Mouse (Mus musculus): ENCODE data around the gene Zyg11a. TPM values are rescaled to one million over a fixed set of nuclear protein-coding genes. Genes with fewer than 3 reads are reported as not detected.
"Not testable (repeated sequence)": the region's sequence is repeated elsewhere in the genome, so short reads cannot be mapped to it uniquely, and the experiment has no call there.

Gene Zyg11a
- polyA plus RNA-seq, 1 experiment from 2014 or later = not detected

DNA sequence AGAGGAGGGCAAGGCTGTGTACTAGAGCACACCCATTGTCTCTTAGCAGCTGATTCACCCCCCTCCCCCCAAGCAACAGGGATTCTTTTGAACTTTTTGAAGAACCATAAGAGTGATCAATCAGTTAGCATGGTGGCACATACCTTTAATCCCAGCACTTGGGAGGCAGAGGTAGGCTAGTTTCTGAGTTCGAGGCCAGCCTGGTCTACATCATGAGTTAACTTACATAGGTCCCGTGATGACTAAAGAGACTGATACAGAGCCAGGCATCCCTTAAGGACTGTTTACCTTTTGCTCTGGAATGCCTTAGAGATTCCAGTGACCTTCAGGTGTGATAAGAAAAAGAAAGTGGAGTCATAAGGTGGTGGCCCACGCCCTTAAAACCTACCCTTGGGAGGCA lies 54.6 kb downstream of the Zyg11a start:
- ATAC-seq (ENCODE audit: low FRiP score) (no peak), DNase-seq (ENCODE audit: low spot score, missing footprints) (no peak)
- H3K4me3 ChIP-seq (ENCODE audit: low read depth, low read length) = no peak overlapping the region
- H3K27me3 ChIP-seq (ENCODE audit: control insufficient read depth, insufficient read depth, low read length) = no peaks in the 10 kb centered on the region; the same call in 1 of the 2 replicates
- no peaks in the 10 kb centered on the region for H3K36me3 ChIP-seq (ENCODE audit: control insufficient read depth, insufficient read depth, low read length)
- H3K27ac ChIP-seq (ENCODE audit: low read depth, low read length) = no peak overlapping the region
- WGBS = 89% methylated on average over 3 of the region's 3 CpGs
- peaks cover 2% of the 10 kb centered on the region; the same call in 1 of the 2 replicates for H3K4me1 ChIP-seq (ENCODE audit: control insufficient read depth, insufficient read depth, low read length)
- H3K9ac ChIP-seq (ENCODE audit: low read length) = no peak overlapping the region
- H3K4me2 ChIP-seq = no peak overlapping the region
- H3K9me3 ChIP-seq (ENCODE audit: control insufficient read depth, low read length) = no peaks in the 10 kb centered on the region

DNA sequence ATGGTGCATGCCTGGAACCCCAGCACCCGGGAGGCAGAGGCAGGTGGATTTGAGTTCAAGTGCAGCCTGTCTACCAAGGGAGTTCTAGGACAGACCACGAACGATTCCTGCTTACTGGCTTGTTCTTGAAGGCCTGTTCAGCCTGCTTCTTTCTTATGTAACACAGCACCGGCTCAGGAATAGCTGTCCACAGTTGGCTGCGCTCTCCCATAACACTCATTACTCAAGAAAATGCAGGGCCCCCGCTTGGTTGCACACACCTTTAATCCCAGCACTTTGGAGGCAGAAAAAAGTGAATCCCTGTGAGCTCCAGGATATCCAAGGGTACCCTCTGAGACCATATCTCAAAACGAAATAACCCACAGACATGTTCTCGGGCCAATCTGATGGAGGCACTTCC lies 55.9 kb downstream of the Zyg11a start:
- no peaks in the 10 kb centered on the region for H3K36me3 ChIP-seq (ENCODE audit: control insufficient read depth, insufficient read depth, low read length)
- H3K4me1 ChIP-seq (ENCODE audit: control insufficient read depth, insufficient read depth, low read length) = peaks cover 2% of the 10 kb centered on the region; the same call in 1 of the 2 replicates
- WGBS = 93% methylated on average over 8 of the region's 8 CpGs
- H3K9me3 ChIP-seq (ENCODE audit: control insufficient read depth, low read length) = no peaks in the 10 kb centered on the region
- H3K27ac ChIP-seq (ENCODE audit: low read depth, low read length) = no peak overlapping the region
- H3K9ac ChIP-seq (ENCODE audit: low read length) = no peak overlapping the region
- H3K4me2 ChIP-seq = no peak overlapping the region
- DNase-seq (ENCODE audit: low spot score, missing footprints) = no peak
- no peaks in the 10 kb centered on the region; the same call in 1 of the 2 replicates for H3K27me3 ChIP-seq (ENCODE audit: control insufficient read depth, insufficient read depth, low read length)
- ATAC-seq (ENCODE audit: low FRiP score) = no peak
- H3K4me3 ChIP-seq (ENCODE audit: low read depth, low read length) = no peak overlapping the region

DNA sequence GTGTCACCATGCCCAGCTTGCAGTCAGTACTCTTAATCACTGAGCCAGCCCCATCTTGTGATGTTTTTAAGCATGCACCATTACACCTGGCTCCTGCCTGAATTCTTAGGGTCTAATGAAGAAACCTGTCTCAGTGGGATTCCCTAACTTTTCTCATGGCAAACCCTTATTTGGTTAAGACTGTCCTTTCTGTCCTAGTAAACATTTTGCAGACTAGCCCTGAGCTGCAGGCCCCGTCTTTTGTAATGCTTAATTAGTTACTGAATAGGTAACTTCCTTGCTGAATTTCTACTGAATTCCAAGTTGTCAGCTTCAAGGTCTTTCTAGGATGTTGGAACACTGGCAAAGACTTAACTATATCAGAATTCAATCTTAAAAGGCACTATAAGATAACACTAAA lies 62.7 kb downstream of the Zyg11a start:
- DNase-seq (ENCODE audit: low spot score, missing footprints); H3K36me3 ChIP-seq (ENCODE audit: control insufficient read depth, insufficient read depth, low read length); ATAC-seq (ENCODE audit: low FRiP score); H3K4me1 ChIP-seq (ENCODE audit: control insufficient read depth, insufficient read depth, low read length); H3K4me2 ChIP-seq; H3K9ac ChIP-seq (ENCODE audit: low read length); H3K9me3 ChIP-seq (ENCODE audit: control insufficient read depth, low read length); H3K27ac ChIP-seq (ENCODE audit: low read depth, low read length); H3K4me3 ChIP-seq (ENCODE audit: low read depth, low read length); H3K27me3 ChIP-seq (ENCODE audit: control insufficient read depth, insufficient read depth, low read length): not testable (repeated sequence)
- WGBS = 63% methylated on average over 1 of the region's 1 CpGs

DNA sequence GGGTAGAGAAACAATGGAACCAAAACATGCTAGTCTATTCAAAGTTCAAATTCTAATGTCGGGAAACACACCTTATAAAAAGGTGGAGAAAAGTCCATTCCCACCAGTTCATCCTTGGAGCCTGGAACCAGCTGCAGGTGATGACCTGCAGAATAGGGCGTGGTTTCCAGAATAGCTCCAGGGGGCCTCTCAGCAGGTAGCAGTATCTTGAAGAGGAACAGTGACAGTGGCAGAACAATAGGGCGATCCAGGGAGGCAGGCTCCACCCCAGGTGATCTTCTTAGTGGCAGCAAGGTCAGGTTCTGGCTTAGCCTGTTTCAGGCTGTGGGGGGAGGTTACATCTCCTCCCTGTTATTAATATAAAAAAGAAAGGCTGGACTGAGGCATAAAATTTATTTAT lies 72.3 kb downstream of the Zyg11a start:
- H3K27me3 ChIP-seq (ENCODE audit: control insufficient read depth, insufficient read depth, low read length); H3K4me2 ChIP-seq; H3K4me3 ChIP-seq (ENCODE audit: low read depth, low read length); ATAC-seq (ENCODE audit: low FRiP score); H3K9ac ChIP-seq (ENCODE audit: low read length); H3K4me1 ChIP-seq (ENCODE audit: control insufficient read depth, insufficient read depth, low read length); H3K36me3 ChIP-seq (ENCODE audit: control insufficient read depth, insufficient read depth, low read length); H3K9me3 ChIP-seq (ENCODE audit: control insufficient read depth, low read length); H3K27ac ChIP-seq (ENCODE audit: low read depth, low read length); DNase-seq (ENCODE audit: low spot score, missing footprints): not testable (repeated sequence)
- 38% methylated on average over 3 of the region's 3 CpGs for WGBS

DNA sequence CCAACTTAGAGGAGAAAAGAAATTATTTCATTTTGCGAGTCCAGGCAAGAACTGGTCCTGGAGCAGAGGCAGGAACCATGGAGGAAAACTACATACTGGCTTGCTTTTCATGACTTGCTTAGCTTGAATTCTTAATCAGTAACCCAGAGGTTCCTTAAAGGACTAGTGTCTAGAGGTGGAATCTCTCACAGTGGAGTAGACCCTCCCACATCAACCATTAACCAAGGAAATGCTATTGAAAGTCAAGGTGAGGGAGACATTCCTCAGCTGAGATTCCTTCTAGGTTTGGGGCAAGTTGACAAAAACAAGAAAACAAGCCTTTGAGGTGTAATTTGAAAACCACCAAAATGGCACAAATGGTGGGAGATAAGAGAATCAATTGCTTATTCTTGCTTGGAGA lies 73.0 kb downstream of the Zyg11a start, which contains the start of gene Scp2:
Gene Scp2, minus strand, starts transcription at position 119 of the 400 bp plus-strand sequence.
- no peaks in the 10 kb centered on the region for H3K4me1 ChIP-seq (ENCODE audit: control insufficient read depth, insufficient read depth, low read length)
- ATAC-seq (ENCODE audit: low FRiP score) (no peak), DNase-seq (ENCODE audit: low spot score, missing footprints) (no peak)
- no peak within 1 kb of the TSS for H3K4me2 ChIP-seq
- H3K27me3 ChIP-seq (ENCODE audit: control insufficient read depth, insufficient read depth, low read length) = no peaks in the 10 kb centered on the region
- no peaks in the 10 kb centered on the region for H3K9me3 ChIP-seq (ENCODE audit: control insufficient read depth, low read length)
- H3K27ac ChIP-seq (ENCODE audit: low read depth, low read length) = no peak within 1 kb of the TSS
- H3K4me3 ChIP-seq (ENCODE audit: low read depth, low read length) = no peak within 1 kb of the TSS
- WGBS = 92% methylated on average over 1 of the region's 1 CpGs
- no peak within 1 kb of the TSS for H3K9ac ChIP-seq (ENCODE audit: low read length)
- H3K36me3 ChIP-seq (ENCODE audit: control insufficient read depth, insufficient read depth, low read length) = no peaks in the 10 kb centered on the region

DNA sequence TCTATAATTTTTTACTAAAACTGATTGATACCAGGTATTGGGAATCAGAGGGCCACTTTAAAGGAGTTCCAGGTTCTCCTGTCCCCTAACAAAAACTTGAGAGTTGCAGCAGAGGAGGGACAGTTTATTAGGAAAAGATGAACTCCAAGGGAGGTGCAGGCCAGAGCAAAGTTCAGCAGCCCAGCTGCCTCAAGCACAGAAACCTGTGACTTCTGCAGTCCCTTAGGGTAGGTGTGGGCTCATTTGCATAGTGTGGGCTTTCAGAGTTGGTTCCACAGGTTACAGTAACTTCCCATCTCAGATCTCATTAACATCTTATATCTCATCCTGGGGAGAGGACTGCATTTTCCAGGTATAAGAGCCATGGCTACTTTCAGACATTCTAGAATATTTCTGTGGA lies 74.1 kb downstream of the Zyg11a start:
- Histone ChIP-seq H3K27me3 (ENCODE audit: control insufficient read depth, insufficient read depth, low read length) (no peaks in the 10 kb centered on the region), H3K4me3 (ENCODE audit: low read depth, low read length) (no peak overlapping the region), H3K4me1 (ENCODE audit: control insufficient read depth, insufficient read depth, low read length) (no peaks in the 10 kb centered on the region), H3K9me3 (ENCODE audit: control insufficient read depth, low read length) (no peaks in the 10 kb centered on the region), H3K36me3 (ENCODE audit: control insufficient read depth, insufficient read depth, low read length) (no peaks in the 10 kb centered on the region), H3K9ac (ENCODE audit: low read length) (no peak overlapping the region), H3K4me2 (no peak overlapping the region), H3K27ac (ENCODE audit: low read depth, low read length) (no peak overlapping the region)
- ATAC-seq (ENCODE audit: low FRiP score) (no peak), DNase-seq (ENCODE audit: low spot score, missing footprints) (no peak)

DNA sequence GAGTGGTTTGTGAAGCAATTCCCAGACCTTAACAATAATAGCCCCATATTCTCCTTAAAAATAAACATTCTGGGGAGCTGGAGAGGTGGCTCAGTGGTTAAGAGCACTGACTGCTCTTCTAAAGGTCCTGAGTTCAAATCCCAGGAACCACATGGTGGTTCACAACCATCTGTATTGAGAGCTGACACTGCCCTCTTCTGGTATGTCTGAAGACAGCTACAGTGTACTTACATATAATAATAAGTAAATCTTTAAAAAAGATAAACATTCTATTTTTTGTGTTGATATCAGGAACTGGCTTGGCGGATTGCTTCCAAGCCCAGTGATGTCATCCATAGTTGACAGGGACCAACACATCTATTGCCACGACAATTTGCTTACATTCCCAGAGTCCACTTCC lies 74.7 kb downstream of the Zyg11a start:
- H3K4me3 ChIP-seq (ENCODE audit: low read depth, low read length); H3K27ac ChIP-seq (ENCODE audit: low read depth, low read length); H3K36me3 ChIP-seq (ENCODE audit: control insufficient read depth, insufficient read depth, low read length); DNase-seq (ENCODE audit: low spot score, missing footprints); H3K9me3 ChIP-seq (ENCODE audit: control insufficient read depth, low read length); H3K4me1 ChIP-seq (ENCODE audit: control insufficient read depth, insufficient read depth, low read length); H3K27me3 ChIP-seq (ENCODE audit: control insufficient read depth, insufficient read depth, low read length); H3K4me2 ChIP-seq; H3K9ac ChIP-seq (ENCODE audit: low read length); ATAC-seq (ENCODE audit: low FRiP score): not testable (repeated sequence)
- 93% methylated on average over 2 of the region's 2 CpGs for WGBS

DNA sequence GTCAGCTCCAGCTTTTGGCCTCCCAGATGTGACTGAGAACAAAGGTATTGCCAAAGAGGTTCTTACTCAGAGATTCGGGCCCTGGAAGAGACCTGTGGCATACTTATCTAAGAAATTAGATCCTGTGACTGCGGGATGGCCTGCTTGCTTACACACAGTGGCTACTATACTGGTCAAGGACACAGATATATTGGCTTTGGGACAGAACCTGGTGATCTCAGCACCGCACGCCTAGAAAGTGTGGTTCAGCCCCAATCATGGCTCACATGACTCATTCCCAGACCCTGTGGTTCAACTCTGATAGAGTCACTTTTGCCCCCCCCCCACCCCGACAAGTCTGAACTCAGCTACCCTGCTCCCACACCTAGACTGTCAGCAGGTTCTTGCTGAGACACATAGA lies 80.9 kb downstream of the Zyg11a start:
- Histone ChIP-seq H3K4me3 (ENCODE audit: low read depth, low read length) (no peak overlapping the region), H3K27ac (ENCODE audit: low read depth, low read length) (no peak overlapping the region), H3K9ac (ENCODE audit: low read length) (no peak overlapping the region), H3K27me3 (ENCODE audit: control insufficient read depth, insufficient read depth, low read length) (no peaks in the 10 kb centered on the region), H3K4me2 (no peak overlapping the region), H3K36me3 (ENCODE audit: control insufficient read depth, insufficient read depth, low read length) (no peaks in the 10 kb centered on the region), H3K4me1 (ENCODE audit: control insufficient read depth, insufficient read depth, low read length) (no peaks in the 10 kb centered on the region), H3K9me3 (ENCODE audit: control insufficient read depth, low read length) (no peaks in the 10 kb centered on the region)
- WGBS = 92% methylated on average over 5 of the region's 5 CpGs
- no peak for ATAC-seq (ENCODE audit: low FRiP score)
- no peak for DNase-seq (ENCODE audit: low spot score, missing footprints)
